Mouse (Mus musculus) CH12.LX (cell line): ENCODE data around the gene Tspan4. TPM values are rescaled to one million over a fixed set of nuclear protein-coding genes. Genes with fewer than 3 reads are reported as not detected.

ENCODE experiments used
- DNase-seq: peaks from one replicate; pipeline ENCODE4 v3.0.0-alpha.2; 2013; ENCODE audit errors: extremely low read depth
- H3K27ac ChIP-seq: 2 replicates; pipeline ENCODE4 v1.5.1; 2012; ENCODE audit warnings: low read depth, mild to moderate bottlenecking, control low read depth, moderate library complexity; ENCODE audit not compliant: insufficient read depth
- H3K27me3 ChIP-seq: replicated peaks from 2 replicates; pipeline ENCODE3; 2012; ENCODE audit warnings: inconsistent platforms
- H3K36me3 ChIP-seq, 2 experiments: replicated peaks in 1 of 2; 2 replicates each; pipeline versions ENCODE3 to v1.6.1; 2012; ENCODE audit warnings: inconsistent platforms in 1 of 2, low read length in 1 of 2, mild to moderate bottlenecking in 1 of 2, mixed read lengths in 1 of 2, moderate library complexity in 1 of 2; ENCODE audit not compliant: control insufficient read depth in 1 of 2, insufficient read depth in 1 of 2
- H3K4me1 ChIP-seq, 2 experiments: 2 replicates each; pipeline ENCODE4 v1.6.1; 2012; ENCODE audit warnings: inconsistent platforms in 1 of 2, moderate library complexity in 1 of 2; ENCODE audit not compliant: insufficient read depth in 2 of 2, control insufficient read depth in 1 of 2
- H3K4me2 ChIP-seq: 2 replicates; pipeline ENCODE4 v1.6.1; 2012; ENCODE audit warnings: low read depth, mild to moderate bottlenecking, control low read depth; ENCODE audit not compliant: poor library complexity, insufficient read depth, severe bottlenecking
- H3K4me3 ChIP-seq, 3 experiments: fragments of 150-350 bp in 1 of 3; sonication (generic) in 1 of 3; replicated peaks in 1 of 3; 2 replicates each; pipeline versions ENCODE3 to v1.5.1; 2011 to 2012; ENCODE audit warnings: low read depth in 2 of 3, low read length in 2 of 3, mild to moderate bottlenecking in 2 of 3, moderate library complexity in 2 of 3, control low read depth in 1 of 3, improper control_type of control experiment in 1 of 3, inconsistent platforms in 1 of 3, mixed read lengths in 1 of 3; ENCODE audit not compliant: poor library complexity in 1 of 3
- H3K79me2 ChIP-seq: replicated peaks from 2 replicates; pipeline ENCODE4 v1.6.1; 2012; ENCODE audit warnings: mild to moderate bottlenecking, moderate library complexity; ENCODE audit not compliant: control insufficient read depth, poor library complexity, insufficient read depth, severe bottlenecking; ENCODE audit errors: extremely low read depth
- H3K9ac ChIP-seq: 2 replicates; pipeline ENCODE4 v1.6.1; 2012; ENCODE audit warnings: low read depth, mild to moderate bottlenecking, control low read depth, moderate library complexity; ENCODE audit not compliant: insufficient read depth
- H3K9me3 ChIP-seq: replicated peaks from 2 replicates; pipeline ENCODE3; 2012; ENCODE audit warnings: low read length, inconsistent platforms, mixed read lengths
- BHLHE40 ChIP-seq: IDR thresholded peaks from 2 replicates; pipeline ENCODE4 v1.6.1; 2011; ENCODE audit warnings: mild to moderate bottlenecking, low read depth, low read length, improper control_type of control experiment
- CHD1 ChIP-seq: IDR thresholded peaks from 2 replicates; pipeline ENCODE4 v1.6.1; 2012; ENCODE audit warnings: low read depth, low read length, improper control_type of control experiment, inconsistent platforms
- CHD2 ChIP-seq: IDR thresholded peaks from 2 replicates; pipeline ENCODE4 v1.6.1; 2011; ENCODE audit warnings: low read length, improper control_type of control experiment
- E2F4 ChIP-seq: IDR thresholded peaks from 2 replicates; pipeline ENCODE4 v1.6.1; 2011; ENCODE audit warnings: low read depth, low read length, improper control_type of control experiment; ENCODE audit not compliant: insufficient replicate concordance
- ELF1 ChIP-seq: IDR thresholded peaks from 2 replicates; pipeline ENCODE4 v1.6.1; 2014; ENCODE audit warnings: low read depth, mild to moderate bottlenecking, inconsistent platforms, low read length, improper control_type of control experiment
- EP300 ChIP-seq: IDR thresholded peaks from 2 replicates; pipeline ENCODE4 v1.6.1; 2011; ENCODE audit warnings: low read length, improper control_type of control experiment
- ETS1 ChIP-seq: conservative IDR thresholded peaks from 2 replicates; pipeline ENCODE4 v1.6.1; 2012; ENCODE audit warnings: low read depth, mild to moderate bottlenecking, inconsistent platforms, low read length, improper control_type of control experiment, moderate library complexity
- GABPA ChIP-seq: IDR thresholded peaks from 2 replicates; pipeline ENCODE4 v1.6.1; 2012; ENCODE audit warnings: low read depth, low read length, improper control_type of control experiment, inconsistent platforms; ENCODE audit not compliant: insufficient replicate concordance
- JUN ChIP-seq: IDR thresholded peaks from 2 replicates; pipeline ENCODE4 v1.6.1; 2011; ENCODE audit warnings: low read depth, mild to moderate bottlenecking, low read length, improper control_type of control experiment, moderate library complexity; ENCODE audit not compliant: insufficient read depth
- JUND ChIP-seq: conservative IDR thresholded peaks from 2 replicates; pipeline ENCODE4 v1.6.1; 2011; ENCODE audit warnings: low read depth, low read length, improper control_type of control experiment
- MAFK ChIP-seq: IDR thresholded peaks from 2 replicates; pipeline ENCODE4 v1.6.1; 2011; ENCODE audit warnings: low read length, improper control_type of control experiment; ENCODE audit not compliant: insufficient replicate concordance
- MAX ChIP-seq: IDR thresholded peaks from 2 replicates; pipeline ENCODE4 v1.6.1; 2011; ENCODE audit warnings: low read length, improper control_type of control experiment
- MAZ ChIP-seq: IDR thresholded peaks from 2 replicates; pipeline ENCODE4 v1.6.1; 2012; ENCODE audit warnings: low read depth, mild to moderate bottlenecking, inconsistent platforms, low read length, improper control_type of control experiment, moderate library complexity
- MEF2A ChIP-seq: IDR thresholded peaks from 2 replicates; pipeline ENCODE4 v1.6.1; 2014; ENCODE audit warnings: low read depth, mild to moderate bottlenecking, inconsistent platforms, low read length, improper control_type of control experiment, borderline replicate concordance
- MXI1 ChIP-seq: IDR thresholded peaks from 2 replicates; pipeline ENCODE4 v1.6.1; 2011; ENCODE audit warnings: mild to moderate bottlenecking, low read depth, low read length, improper control_type of control experiment
- NELFE ChIP-seq: IDR thresholded peaks from 2 replicates; pipeline ENCODE4 v1.6.1; 2011; ENCODE audit warnings: low read depth, low read length, improper control_type of control experiment
- NRF1 ChIP-seq: IDR thresholded peaks from 2 replicates; pipeline ENCODE4 v1.6.1; 2014; ENCODE audit warnings: low read depth, mild to moderate bottlenecking, inconsistent platforms, low read length, improper control_type of control experiment, moderate library complexity
- PAX5 ChIP-seq: IDR thresholded peaks from 2 replicates; pipeline ENCODE4 v1.6.1; 2012; ENCODE audit warnings: low read length, inconsistent platforms, mixed read lengths
- POLR2A ChIP-seq: IDR thresholded peaks from 2 replicates; pipeline ENCODE4 v1.6.1; 2011; ENCODE audit warnings: low read depth, mild to moderate bottlenecking, improper control_type of control experiment, low read length
- POLR2AphosphoS2 ChIP-seq: IDR thresholded peaks from 2 replicates; pipeline ENCODE4 v1.6.1; 2011; ENCODE audit warnings: low read depth, low read length, improper control_type of control experiment
- RAD21 ChIP-seq: IDR thresholded peaks from 2 replicates; pipeline ENCODE4 v1.6.1; 2011; ENCODE audit warnings: low read depth, mild to moderate bottlenecking, low read length, improper control_type of control experiment, moderate library complexity
- RCOR1 ChIP-seq: conservative IDR thresholded peaks from 2 replicates; pipeline ENCODE4 v1.6.1; 2012; ENCODE audit warnings: low read depth, mild to moderate bottlenecking, inconsistent platforms, low read length, improper control_type of control experiment
- SIN3A ChIP-seq: IDR thresholded peaks from 2 replicates; pipeline ENCODE4 v1.6.1; 2012; ENCODE audit warnings: low read length, improper control_type of control experiment, inconsistent platforms
- SMC3 ChIP-seq: IDR thresholded peaks from 2 replicates; pipeline ENCODE4 v1.6.1; 2011; ENCODE audit warnings: low read depth, low read length, improper control_type of control experiment
- TBP ChIP-seq: conservative IDR thresholded peaks from 2 replicates; pipeline ENCODE4 v1.6.1; 2011; ENCODE audit warnings: low read depth, low read length, improper control_type of control experiment
- TCF12 ChIP-seq: IDR thresholded peaks from 2 replicates; pipeline ENCODE4 v1.6.1; 2014; ENCODE audit warnings: low read depth, mild to moderate bottlenecking, inconsistent platforms, low read length, improper control_type of control experiment
- UBTF ChIP-seq: IDR thresholded peaks from 2 replicates; pipeline ENCODE4 v1.6.1; 2012; ENCODE audit warnings: low read depth, mild to moderate bottlenecking, inconsistent platforms, low read length, improper control_type of control experiment, moderate library complexity
- USF1 ChIP-seq: IDR thresholded peaks from 2 replicates; pipeline ENCODE4 v1.6.1; 2014; ENCODE audit warnings: low read depth, mild to moderate bottlenecking, inconsistent platforms, low read length, improper control_type of control experiment
- ZC3H11A ChIP-seq: IDR thresholded peaks from 2 replicates; pipeline ENCODE4 v1.6.1; 2012; ENCODE audit warnings: low read depth, mild to moderate bottlenecking, inconsistent platforms, low read length, improper control_type of control experiment
- ZKSCAN1 ChIP-seq: IDR thresholded peaks from 2 replicates; pipeline ENCODE4 v1.6.1; 2012; ENCODE audit warnings: low read depth, inconsistent platforms, low read length, improper control_type of control experiment, borderline replicate concordance
- ZMIZ1 ChIP-seq: IDR thresholded peaks from 2 replicates; pipeline ENCODE4 v1.6.1; 2012; ENCODE audit warnings: low read depth, mild to moderate bottlenecking, inconsistent platforms, low read length, improper control_type of control experiment
- ZNF384 ChIP-seq: IDR thresholded peaks from 2 replicates; pipeline ENCODE4 v1.6.1; 2012; ENCODE audit warnings: low read depth, low read length, improper control_type of control experiment, inconsistent platforms
- dilution Hi-C: fragments of 300-500 bp; cut with MboI; formaldehyde crosslinking; loops from 2 replicates; pipeline ENCODE4 v1.14.3; 2020; ENCODE audit warnings: low sequenced_read_pairs; ENCODE audit not compliant: extremely low pct_unique_long_range_greater_than_20kb, extremely low pct_ligation_motif_present
- in situ Hi-C: fragments of 300-500 bp; cut with MboI; formaldehyde crosslinking; loops from 3 replicates; pipeline ENCODE4 v1.14.3; 2019; ENCODE audit warnings: low sequenced_read_pairs, low pct_ligation_motif_present, low pct_unique_long_range_greater_than_20kb, mixed read lengths
- polyA plus RNA-seq: library from polyadenylated mRNA; unstranded; fragments of >175 nt; gene quantifications from 2 replicates; pipeline ENCODE4 v1.2.1, GENCODE M21; 2012; ENCODE audit warnings: low read depth; ENCODE audit not compliant: insufficient read length
- total RNA-seq, 2 experiments: library from RNA; depleted of rRNA; stranded (reverse); fragments of 300-350 nt in 1 of 2; fragments of >200 nt in 1 of 2; gene quantifications; 2 replicates each; pipeline ENCODE4 v1.2.3; 2012 to 2014

Tspan4 gene
- total and polyA plus RNA-seq, 3 experiments, result 21.2 to 28.9 (median 28.4) TPM

GRCm38 (mm10) chr7:141475805-141476158 lies 742 bp downstream of the Tspan4 start:
- Histone ChIP-seq H3K4me1 (peaks cover 13 to 43% of the 10 kb centered on the region in 2 experiments), H3K79me2 (peaks cover 22% of the 10 kb centered on the region), H3K36me3 (peaks cover 16 to 26% of the 10 kb centered on the region in 2 experiments), H3K4me2 (peak overlapping the region; percentile 53), H3K27me3 (peaks cover 9% of the 10 kb centered on the region), H3K9ac (peak overlapping the region; percentile 40), H3K27ac (no peak overlapping the region), H3K4me3 (peak overlapping the region; percentile 74 to 96 (median 89)), H3K9me3 (no peaks in the 10 kb centered on the region)
- dilution Hi-C loops (no loop called here), in situ Hi-C loops (no loop called here)
- no peak for DNase-seq
- TF ChIP-seq ZNF384, result no peak
- no peak for TF ChIP-seq SMC3

DNA sequence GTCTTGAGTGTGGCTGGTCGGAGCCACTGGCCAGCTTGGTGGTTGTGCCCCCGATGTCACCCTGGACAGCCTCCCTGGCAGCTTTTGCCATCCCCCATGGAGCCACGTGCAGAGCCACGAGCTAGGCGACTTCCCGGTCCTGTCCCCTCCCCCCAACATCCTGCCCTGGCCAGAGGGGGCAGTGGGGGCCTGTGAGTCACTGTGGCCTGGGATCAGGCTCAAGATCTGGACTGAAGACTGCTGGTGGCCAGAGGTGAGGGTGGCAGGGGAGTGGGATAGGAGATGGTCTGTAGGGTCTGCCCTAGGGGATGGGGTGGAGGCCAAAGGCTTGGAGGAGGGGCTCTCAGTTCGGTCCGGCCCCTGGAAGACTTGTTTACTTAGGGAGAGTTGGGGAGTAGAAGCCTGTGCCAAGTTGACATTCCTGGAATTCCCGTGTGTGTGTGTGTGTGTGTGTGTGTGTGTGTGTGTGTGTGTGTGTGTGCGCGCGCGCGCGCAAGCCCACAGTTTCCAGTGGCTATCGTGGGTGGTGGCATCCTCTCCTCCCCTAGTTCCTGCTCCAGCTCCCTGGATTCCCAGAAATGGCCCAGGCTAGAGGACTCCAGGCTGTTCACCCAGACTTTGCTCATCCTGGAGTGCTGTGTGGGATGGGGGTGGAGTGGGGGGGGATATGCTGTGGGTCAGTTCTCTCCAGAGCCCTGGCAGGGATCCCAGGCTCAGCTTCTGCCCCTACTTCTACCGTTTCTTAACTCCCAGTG lies 1.4 kb downstream of the Tspan4 start:
- H3K4me2 ChIP-seq, result peak overlapping the region; percentile 53
- in situ Hi-C loops (no loop called here), dilution Hi-C loops (no loop called here)
- H3K4me3 ChIP-seq, result peak overlapping the region; percentile 74 to 96 (median 89)
- peaks cover 10 to 20% of the 10 kb centered on the region in 2 experiments for H3K36me3 ChIP-seq
- peaks cover 9% of the 10 kb centered on the region for H3K27me3 ChIP-seq
- H3K4me1 ChIP-seq, result peaks cover 16 to 48% of the 10 kb centered on the region in 2 experiments
- no peaks in the 10 kb centered on the region for H3K9me3 ChIP-seq
- no peak overlapping the region for H3K27ac ChIP-seq
- H3K79me2 ChIP-seq, result peaks cover 22% of the 10 kb centered on the region
- DNase-seq, result no peak
- peak overlapping the region; percentile 25 for H3K9ac ChIP-seq
- TF ChIP-seq MEF2A (no peak), CHD1 (no peak), UBTF (no peak), ZMIZ1 (no peak), NRF1 (no peak), POLR2A (no peak), NELFE (no peak), ZKSCAN1 (no peak), JUN (no peak), MXI1 (peak; percentile 80; the same call in 1 of the 2 replicates), MAX (peak; percentile 88; the same call in 1 of the 2 replicates), CHD2 (peak; percentile 80; the same call in 1 of the 2 replicates), TBP (no peak), BHLHE40 (peak; percentile 88), RCOR1 (no peak), MAZ (no peak), EP300 (no peak), ETS1 (no peak), GABPA (no peak), POLR2AphosphoS2 (no peak), JUND (no peak), E2F4 (no peak), ZC3H11A (no peak), MAFK (no peak), ELF1 (0 out of 2 replicates have a peak, but pooled peaks have one; percentile 40), PAX5 (no peak), TCF12 (no peak; the same call in 1 of the 2 replicates), USF1 (no peak), RAD21 (no peak), SIN3A (no peak; the same call in none of the 2 replicates)
